Mouse (Mus musculus): ENCODE data around the gene Lfng.

The Lfng gene

DNA sequence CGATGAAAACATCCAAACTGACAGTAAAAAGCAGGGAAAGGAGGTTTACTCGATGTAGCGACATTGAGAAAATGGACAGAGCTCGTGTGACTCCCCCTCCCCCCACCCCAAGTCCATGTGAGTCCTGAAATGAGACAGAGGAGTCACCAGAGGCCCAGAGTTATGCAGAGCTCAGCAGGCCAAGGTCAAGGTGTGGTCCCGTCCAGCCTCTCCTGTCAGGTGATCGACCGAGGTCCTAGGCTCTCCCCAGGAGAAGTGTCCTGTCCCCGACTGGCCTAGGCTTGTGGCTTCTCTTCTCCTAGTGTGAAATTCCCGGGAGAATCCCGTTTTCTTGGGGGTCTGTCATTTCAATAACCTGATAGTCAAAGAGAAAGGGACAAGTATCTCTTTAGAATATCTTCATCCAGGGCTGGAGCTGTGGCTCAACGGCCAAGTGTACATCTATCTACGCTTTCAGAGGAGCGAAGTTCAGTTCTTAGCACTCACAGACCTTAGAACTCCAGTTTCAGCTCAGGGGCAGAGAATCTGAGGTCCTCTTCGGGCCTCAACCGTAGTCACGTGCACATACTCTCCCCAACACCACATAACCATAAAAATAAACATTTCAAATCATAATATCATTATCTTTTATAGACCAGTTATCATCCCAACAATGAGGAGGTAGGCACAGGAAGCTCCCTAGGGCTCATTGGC is 17.9 kb upstream of the Lfng start:
- DNase-seq (ENCODE audit: low spot score in 2 of 2) = no peak

DNA sequence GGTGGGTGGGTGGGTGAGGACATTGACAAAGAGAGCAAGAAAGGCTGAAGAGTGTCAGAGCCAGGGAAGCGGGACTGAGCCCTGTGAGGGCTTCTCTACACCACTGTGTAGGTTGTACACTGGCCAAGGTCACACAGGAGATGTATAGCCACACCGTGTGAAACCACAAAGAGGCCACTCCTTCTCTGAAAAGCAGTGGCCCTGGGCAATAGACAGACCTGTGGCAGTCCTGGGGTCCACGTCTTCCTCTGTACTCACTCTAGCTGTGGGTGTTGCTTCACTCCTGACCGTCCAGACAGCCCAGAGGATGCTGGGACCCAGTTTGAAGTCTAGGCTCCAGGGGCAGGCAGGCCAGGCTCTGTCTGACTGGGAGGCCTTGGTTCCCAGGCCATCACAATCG is 12.3 kb upstream of the Lfng start:
- DNase-seq (ENCODE audit: low spot score in 2 of 2) = no peak

DNA sequence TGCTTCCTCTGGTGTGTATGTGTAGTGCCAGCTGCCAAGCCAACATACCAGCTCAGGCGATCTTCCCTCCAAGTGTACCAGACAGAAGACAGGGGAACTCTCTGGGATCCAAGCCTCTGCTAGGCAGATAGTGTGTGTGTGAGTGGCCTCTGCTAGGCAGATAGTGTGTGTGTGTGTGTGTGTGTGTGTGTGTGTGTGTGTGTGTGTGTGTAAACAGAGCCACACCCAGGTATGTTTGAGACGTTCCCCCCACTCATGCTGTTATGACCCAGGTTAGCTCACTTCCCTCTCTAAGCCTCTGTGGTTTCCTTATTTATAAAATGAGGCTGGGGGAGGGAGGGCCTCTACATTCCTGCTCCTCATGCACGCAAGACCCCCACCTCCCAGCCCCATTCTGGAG is 10.7 kb upstream of the Lfng start:
- DNase-seq (ENCODE audit: low spot score in 2 of 2) = no peak

DNA sequence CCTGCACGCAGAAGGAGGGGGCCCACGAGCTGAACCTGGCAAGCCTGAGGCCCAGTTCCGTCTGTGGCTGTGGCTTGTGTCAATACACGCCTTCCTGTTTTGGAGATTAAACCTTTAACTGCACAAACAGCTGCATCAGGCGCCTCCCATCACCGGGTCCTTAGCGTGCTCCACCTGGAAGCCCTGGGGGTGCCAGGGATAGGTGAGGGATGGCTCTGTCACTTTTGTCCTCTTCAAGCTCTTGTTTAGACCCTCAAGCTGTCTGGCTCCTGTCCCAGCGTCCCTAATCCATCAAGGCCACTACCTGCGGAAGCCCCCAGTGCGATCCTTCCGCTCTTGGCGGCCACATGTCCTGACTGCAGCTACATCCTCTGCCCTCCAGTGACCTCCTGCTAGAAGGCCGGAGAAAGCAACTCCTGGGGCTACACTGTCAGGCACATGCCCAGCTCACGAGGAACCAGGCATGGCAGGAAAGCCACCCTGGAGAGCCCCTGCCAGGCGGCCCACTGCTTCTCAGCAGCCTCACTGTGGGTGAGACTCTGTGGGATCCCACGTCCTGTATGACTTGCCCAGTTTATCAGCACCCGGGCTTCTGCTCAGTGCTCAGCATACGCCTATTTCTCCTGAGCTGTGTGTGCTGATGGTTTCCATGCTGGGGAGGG is 10.1 kb upstream of the Lfng start:
- peak; percentile 72 to 86 for DNase-seq (ENCODE audit: low spot score in 2 of 2)

DNA sequence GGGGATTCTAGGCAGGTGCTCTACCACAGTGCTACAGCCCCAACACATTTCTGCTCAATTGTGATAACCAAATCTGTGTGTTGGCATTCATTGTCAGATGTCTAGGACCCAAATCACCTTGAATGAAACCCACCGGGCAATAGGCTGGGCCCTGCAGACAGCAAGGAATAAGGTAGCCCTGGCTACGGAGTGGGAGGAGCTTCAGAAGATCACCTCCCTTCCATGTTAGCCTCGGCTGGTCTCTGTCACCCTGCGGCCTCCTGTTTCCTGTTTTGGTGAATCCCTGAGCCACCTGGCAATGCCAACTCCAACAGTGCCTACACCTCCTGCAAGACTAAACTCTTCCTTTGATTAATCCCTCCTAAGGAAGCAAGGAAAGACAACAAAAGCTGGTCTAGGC is 9.3 kb upstream of the Lfng start:
- DNase-seq (ENCODE audit: low spot score in 2 of 2) = no peak

DNA sequence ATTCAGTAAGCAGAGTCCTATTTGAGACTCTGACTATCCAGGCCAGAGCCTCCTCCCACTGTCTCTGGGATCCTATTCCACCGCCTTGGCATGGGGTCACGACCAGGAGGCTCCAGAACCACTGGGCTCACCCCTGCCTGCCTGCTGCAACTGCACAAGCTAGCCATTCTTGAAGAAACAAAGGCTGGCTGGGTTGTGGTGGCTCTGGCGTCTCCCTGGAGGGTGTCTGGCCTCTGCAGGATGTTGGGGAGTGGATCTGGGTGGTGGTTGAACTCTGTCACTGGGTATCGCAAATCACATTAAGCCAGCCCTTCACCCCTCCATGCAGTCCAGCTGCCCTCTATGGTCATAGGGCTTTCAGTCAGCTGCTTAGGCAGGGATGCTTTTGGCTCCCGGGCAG is 7.2 kb upstream of the Lfng start:
- peak in 1 of 2 experiments; percentile 11 for DNase-seq (ENCODE audit: low spot score in 2 of 2)

DNA sequence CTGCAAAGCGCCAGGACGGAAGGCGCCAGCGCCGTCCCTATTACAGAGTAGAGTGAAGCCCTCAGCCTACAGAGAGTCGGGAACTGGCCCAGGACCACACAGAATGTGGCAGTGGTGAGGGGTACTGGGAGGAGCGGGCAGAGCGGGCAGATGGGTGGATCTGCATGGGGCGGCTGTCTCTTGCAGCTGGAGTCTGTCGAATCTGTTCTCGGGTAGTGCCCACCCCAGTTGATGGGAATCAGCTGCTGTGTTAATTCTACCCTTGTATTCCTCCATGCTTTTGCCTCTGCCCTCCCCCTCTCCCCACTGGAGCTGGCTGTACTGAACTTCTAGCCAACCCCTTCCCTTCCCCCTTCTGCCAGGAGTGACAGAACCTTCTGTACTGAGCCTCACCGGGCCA is 5.4 kb upstream of the Lfng start:
- no peak for DNase-seq (ENCODE audit: low spot score in 2 of 2)

DNA sequence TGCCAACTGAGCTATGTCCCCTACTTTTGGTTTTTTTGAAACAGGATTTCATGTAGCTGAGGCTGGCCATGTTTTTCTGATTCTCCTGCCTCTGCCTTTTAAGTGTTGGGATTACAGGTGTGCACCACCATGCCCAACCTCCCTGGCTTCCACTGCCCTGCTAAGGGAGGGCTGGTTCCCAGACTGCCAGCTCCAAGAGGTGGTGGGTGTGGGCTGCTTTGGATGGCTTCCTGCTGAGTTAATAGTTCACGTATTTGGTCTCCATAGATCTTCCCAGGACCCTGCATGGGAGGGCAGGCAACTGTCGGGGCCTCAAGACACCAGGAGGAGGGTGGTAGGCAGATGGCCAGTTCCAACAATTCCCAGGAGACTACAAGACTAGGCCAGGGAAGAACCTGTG is 4.6 kb upstream of the Lfng start:
- no peak for DNase-seq (ENCODE audit: low spot score in 2 of 2)

DNA sequence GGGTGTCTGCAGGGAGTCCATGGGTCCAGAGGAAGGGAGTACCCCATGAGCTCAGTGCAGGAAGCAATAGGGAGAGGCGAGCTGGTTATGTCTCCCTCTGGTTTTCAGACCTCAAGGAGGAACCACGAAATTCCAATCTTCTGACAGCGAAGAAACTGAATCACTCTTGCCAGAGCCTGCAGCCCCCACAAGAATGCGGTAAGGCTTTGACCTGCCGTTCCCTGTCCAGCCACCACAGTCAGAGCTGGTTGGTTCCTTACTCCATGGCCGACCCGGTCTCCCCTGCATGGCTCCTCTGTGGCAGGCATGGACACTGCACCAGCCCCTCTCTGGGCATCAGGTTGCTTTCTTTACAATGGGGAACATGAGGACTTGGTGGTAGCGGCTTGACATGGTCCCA is 2.7 kb upstream of the Lfng start:
- no peak for DNase-seq (ENCODE audit: low spot score in 2 of 2)

DNA sequence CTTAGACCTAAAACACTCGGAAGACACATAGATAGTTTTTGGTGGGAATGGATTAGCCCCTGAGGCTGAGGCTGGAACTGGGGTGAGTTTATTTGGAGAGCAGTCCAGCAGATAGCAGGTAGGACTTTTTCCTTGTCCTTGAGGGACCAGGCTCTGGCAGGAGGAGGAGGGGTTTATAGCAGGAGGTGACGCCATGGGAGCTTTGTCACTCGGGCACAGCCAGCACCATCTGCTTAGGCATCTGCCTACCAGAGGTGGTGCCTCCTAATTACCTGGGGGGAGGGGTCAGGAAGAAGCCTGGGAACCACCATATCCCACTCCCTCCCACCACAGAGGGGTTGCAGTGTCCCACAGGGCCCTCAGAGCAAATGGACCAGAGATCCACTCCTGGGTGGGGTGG is 1.9 kb upstream of the Lfng start:
- no peak for DNase-seq (ENCODE audit: low spot score in 2 of 2)

DNA sequence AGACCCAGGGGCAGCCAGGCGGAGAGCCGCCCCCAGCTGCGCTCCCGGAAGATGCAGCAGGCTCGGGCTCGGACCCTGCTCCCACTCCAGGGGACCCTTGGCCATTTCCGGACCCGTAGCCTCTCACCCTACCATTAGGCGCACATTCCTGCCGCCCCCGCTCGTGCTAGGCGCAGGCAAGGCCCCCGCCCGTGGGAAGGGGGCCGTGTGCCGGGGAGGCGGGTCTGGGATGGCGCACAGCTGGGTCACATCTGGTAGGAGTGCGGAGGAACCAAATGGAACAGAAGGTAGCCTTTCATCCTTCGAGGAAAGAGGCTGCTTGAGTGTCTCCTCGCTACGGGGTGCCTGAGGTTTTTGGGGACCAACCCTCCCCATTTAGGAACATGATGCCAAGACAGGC is 734 bp upstream of the Lfng start:
- DNase-seq (ENCODE audit: low spot score in 2 of 2) = peak; percentile 20 to 72

DNA sequence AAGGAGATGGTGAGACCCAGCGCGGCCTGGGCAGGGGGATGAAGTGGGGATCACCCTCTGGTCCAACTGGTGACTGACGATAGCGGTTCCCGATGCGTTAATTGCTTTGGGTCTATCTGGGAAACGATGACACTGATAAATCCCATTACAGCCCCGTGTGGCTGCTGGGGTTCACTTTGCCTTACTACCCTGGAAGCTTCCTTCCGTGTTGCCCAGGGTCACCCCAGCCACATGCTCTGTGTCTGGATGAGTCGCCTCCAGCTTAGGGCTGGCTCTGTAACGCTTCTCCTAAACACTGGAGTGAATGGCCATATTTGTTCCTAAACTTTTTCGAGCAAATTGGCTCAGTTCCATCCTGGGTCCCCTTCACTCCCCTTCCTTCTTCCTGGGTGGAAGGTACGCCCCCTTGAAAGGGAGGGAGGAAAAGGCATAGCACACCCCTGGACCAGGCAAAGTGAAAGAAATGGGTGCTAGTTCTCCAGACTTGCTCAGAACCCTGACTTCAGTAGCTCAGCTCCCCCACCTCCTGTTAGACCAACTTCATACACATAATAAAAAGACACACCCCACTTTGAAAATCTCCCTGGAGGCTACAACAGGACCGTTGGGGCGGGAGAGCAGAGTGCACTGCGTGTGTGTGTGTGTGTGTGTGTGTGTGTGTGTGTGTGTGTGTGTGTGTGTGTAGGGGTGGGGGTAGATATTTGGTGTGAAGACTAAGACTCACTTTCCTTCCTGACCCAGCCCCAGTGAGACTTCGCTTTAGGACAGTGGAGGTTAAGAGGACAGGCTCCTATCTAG is 915 bp downstream of the Lfng start:
- peak in 1 of 2 experiments; percentile 54 for DNase-seq (ENCODE audit: low spot score in 2 of 2)

DNA sequence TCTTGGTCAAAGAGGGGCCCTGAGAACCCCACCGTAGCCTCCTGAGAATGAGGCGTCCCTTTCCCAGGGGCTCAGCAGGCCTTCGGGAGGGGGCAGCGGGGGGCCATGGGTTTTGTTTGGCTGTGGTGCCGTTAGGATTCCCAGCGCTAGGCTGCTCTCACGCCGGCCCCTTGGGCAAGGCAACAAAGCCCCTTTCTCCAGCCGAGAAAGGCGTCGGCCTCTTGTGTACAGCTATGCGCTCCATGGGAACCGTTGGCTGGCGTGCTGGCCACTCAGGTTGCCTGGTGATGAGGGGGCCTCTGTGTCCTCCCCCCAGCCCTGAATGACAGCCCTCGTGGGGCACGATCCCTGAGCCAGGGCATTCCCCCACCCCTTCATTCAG is 1.5 kb downstream of the Lfng start:
- DNase-seq (ENCODE audit: low spot score in 2 of 2) = peak; percentile 22 to 70

DNA sequence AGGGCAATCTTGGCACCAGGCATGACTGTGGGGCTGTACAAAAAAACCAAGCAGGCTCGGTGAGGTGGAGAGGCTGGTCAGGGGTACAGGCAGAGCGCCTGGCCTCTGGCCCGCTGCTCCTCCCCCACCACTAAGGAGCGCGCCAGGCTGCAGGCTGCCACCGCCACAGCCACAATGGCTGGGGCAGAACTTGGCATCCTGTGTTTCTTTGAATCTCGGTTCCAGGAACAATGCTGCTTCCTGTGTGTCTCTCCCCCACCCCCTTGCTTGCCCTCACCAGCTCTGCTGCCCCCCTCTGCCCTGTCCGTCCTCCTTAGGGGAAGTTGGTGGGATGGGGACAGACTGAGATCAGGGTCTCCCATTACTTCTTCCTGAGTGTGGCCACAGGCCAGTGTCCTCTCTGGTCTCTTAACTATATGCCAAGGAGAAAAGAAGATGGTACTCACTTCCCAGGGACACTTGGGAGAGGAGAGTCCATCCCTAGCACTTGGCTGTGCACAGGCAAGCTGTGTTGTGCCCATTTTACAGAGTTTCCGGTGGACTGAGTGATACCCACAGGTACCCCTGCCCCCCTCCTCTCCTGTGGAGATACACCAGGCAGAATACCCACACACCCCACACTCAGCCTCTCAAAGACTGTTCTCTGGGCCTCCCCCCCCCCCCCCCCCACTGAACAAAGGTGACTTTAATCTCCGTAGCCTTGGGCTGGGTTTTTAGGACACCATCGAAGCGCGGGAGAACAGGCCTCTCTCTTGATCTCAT is 2.6 kb downstream of the Lfng start:
- DNase-seq (ENCODE audit: low spot score in 2 of 2) = peak in 1 of 2 experiments; percentile 81

DNA sequence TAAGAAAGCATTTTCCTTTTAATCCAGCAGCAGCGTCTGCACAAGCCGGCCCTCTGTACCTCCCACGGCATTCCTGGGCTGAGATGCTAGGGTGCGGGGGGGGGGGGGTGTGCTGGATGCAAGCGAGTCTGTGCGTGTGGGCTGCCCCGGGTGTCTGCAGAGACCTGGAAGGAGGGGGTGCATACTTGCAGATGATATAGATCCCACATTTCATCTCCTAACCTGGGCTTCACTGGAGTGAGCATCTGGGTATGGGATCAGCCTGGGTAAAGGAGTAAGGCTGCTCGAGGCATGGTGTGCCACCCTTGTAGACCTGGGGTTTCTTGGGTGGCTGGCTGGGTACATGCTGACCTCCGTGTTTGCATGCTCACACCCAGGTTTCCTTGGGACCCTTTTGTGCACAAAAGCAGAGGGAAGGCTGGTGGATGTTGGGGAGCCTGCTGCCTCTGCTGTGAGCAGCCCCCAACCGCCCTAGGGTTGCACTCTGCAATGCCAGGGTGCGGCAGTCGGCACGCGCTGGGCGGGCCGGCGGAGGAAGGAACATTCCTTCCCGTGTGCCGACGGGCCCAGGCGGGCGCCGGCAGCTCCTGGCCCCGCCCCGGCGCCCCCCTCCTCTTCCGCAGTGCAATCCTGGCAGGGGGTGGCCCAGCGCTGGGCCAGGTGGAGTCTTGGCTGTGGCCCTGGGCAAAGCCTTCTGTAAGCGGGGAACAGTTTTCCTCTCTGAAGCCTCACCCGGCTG is 3.3 kb downstream of the Lfng start:
- no peak for DNase-seq (ENCODE audit: low spot score in 2 of 2)

DNA sequence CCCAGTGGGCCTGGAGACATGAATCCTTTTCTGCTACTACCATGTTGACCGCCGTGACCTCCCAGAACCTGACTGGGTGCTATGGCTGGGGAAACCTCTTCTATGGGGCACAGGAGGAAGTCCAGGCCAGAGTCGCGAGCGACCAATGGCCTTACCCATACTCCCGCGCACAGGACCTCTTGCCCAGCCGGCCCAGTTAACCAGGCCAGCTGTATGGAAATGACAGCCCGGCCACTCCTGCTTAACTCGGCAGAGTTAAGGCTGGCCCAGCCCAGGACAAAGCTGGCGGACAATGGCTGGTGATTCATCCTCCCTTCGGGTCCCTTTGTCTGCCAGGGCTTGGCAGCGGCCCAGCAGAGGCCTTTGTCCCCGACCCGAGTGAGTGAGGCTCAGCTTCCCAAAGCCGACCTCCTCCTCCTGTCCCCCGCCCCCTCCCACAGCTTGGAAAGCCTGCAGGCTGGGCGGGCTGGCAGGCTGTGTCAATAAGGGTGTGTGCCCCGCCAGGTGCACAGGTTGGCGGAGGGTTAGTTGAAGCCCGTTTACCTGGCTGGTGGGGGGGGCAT is 4.0 kb downstream of the Lfng start:
- DNase-seq (ENCODE audit: low spot score in 2 of 2) = peak in 1 of 2 experiments; percentile 49

DNA sequence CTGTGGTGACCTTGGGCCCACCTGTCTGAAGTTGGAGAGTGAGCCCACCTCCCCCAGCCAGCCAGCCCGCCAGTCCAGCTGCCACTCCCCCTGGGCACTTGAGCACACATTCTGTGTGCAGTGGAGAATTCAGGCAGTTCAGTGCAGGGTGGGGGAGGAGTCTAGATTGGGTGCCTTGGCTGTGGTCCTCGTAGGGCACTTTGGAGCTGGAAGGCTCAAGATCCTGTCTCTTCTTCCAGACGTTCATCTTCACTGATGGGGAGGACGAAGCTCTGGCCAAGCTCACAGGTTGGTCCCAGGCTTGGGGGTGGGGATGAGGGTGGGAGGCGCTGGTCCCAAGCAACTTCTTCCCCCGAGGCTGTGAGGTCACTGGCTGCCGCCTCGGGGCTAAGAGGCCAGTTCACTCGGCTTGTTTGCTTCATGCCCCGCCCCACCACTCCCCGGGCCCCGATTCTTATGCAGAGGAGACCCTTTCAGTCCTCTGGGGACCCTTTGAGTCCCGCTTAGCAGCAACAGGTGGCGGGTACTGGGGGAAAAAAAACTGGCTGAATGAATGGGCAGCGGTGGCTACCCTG is 4.6 kb downstream of the Lfng start:
- DNase-seq (ENCODE audit: low spot score in 2 of 2) = peak in 1 of 2 experiments; percentile 12

DNA sequence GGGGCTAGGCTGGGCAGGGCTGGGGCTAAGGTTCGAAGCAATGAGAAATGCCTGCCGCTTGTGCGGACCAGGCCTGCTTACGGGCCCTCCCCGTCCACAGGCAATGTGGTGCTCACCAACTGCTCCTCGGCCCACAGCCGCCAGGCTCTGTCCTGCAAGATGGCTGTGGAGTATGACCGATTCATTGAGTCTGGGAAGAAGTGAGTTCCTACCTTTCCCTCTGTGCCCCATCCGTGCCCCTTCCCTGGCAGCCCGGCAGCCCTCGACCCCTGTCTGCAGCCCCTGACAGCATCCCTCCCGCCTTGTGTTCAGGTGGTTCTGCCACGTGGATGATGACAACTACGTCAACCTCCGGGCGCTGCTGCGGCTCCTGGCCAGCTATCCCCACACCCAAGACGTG is 5.1 kb downstream of the Lfng start:
- DNase-seq (ENCODE audit: low spot score in 2 of 2) = peak in 1 of 2 experiments; percentile 14

DNA sequence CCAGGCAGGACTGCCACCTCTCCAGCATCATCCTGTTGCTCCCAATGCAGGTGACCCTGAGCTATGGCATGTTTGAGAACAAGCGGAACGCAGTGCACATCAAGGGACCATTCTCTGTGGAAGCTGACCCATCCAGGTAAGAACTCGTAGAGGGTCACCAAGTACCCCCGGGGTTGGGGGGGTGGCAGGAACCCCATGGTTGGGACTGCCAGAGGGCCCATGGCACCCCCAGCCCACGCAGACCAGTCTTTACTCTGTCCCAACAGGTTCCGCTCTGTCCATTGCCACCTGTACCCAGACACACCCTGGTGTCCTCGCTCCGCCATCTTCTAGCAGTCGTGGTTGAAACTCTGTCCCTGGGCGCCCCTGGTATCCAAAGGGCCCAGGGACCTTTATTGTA is 7.0 kb downstream of the Lfng start:
- DNase-seq (ENCODE audit: low spot score in 2 of 2) = no peak

DNA sequence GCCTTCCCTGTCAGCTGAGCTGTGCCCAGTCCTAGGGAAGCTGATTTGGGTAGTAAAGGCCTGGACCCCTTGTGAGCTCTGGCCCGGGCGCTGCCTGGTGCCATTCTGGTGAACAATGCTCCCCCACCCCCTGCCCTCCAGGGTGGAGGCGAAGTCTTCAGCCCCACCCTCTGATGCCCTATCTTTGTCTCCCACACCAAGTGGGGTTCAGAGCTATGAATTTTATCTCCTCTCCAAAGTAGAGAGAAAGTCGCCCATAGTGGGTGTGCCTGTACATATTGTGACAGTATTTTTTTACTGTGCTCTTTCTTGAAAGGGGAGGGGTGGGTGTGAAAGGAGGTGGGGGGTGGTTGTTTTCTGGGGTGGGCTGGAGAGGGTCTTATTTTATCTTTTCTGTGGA is 7.7 kb downstream of the Lfng start:
- peak in 1 of 2 experiments; percentile 43 for DNase-seq (ENCODE audit: low spot score in 2 of 2)
